Mouse (Mus musculus): Measurements from ENCODE around the gene Sox12. TPM values are rescaled to one million over a fixed set of nuclear protein-coding genes. Genes with fewer than 3 reads are reported as not detected.

Sox12 gene
- total RNA-seq (2023): under 1 TPM; 0.37 to 0.52 TPM

DNA sequence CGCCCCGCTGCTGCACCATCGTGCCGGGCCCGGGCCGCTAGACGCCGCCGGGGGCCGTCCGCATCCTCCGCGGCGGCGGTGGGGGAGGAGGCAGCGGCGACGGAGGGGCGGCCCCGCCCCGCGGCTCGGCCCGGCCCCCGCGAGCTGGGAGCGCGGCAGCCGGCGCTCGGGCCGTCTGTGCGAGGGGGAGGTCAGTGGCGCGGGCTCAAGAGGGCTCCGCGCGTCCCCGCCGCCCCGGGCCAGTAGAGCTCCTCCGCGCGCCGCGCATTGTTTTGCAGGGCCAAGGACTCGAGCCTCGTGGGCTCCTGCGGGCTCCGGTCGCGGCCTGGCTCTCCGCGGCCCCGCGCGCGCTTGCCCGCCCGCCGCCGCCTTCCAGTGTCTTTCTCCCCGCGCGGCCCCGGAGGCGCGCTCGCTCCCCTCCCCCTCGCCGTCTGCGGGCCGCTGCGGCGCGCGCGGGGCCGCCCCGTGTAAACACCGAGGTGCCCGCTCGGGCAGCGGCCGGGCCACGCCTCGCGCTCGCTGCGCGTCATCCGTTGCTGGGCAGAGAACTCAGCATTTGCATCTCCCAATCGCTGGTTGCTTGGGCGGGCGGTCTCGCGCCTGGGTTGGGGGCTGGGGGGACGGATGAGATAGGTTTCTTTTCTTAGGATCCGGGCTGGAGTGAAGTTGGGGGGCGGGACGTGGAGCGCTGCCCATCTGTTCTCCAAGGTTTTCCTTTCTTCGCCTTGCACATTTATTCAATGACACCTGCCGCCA, at the start of gene Sox12:
Sox12 (minus strand) TSS at position 384 of the 756 bp plus-strand sequence.

DNA sequence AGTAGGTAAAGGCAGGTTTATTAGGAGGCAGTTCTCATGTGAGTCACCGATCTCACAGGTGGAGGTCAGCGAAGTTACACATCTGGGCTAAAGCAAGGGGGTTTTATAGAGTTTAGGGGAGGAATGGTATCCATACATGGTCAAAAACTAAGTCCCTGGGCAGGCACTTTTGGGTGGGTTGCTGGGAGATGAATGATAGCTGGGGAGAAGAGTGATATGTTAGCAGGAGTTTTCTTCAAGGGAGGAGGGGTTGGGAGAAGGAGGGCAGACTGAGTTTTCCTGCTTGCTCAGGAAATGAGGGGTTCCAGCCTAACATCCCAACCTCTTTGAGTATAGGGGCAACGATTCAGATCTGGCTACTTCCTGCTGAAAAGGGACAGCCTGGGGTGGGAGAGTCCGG, 17.4 kb upstream of the Sox12 start, which contains the start of gene 6820408C15Rik:
6820408C15Rik (plus strand) TSS at position 301 of the 400 bp plus-strand sequence.

DNA sequence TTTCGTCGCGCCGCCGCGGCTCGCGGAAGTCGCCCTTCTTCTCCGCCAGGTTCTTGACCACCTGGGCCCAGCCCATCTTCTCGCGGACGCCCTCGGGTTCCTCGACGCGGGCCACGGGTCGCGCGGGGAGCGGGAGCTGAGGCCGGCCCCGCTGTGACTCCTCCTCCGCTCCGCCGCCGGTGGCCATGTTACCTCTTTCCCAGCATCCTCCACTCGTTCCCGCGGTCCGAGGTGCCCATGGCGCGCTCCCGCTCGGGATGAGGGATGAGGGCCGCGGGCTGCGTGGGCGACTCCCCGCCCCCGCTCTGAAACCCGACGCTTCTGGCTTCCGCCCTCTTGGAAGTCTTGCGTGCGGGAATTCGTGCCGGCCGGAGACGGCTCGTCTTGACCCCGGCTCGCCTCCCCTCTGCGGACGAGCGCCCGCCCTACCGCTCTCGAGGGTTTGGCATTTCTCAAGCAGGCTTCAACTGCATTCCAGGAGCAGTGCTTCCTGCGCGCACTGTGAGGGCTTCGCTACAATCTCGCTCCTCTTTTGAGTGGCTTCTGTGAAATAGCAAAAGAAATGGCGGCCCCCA, 16.8 kb upstream of the Sox12 start, which contains the start of gene Zcchc3:
Zcchc3 (minus strand) TSS at position 437 of the 575 bp plus-strand sequence.

DNA sequence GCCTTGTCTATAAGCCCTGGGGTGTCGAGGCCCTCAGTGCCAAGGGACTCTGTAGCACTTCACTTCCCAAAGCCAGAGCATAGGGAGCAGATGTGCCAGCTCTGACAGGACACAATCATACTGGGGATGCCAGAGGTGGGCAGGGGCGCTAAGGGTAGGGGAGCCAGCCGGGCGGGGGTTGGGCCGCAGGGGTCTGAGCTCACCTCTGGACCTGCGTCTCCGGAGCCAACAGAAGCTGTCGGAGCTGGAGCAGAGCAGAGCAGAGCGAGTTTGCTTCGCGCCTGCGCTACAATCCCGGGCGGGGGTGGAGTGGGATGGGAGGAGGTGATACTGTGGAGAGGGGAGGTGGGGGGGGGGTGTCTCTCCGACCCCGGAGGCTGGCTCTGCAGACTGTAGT, 21.5 kb downstream of the Sox12 start, which contains the start of gene Nrsn2:
Nrsn2 (minus strand) TSS at position 294 of the 397 bp plus-strand sequence.

Other genes starting within 250 kb of the Sox12 start
- 10 to 100 TPM; 66.3 to 70.0 TPM for gene Csnk2a1, start 171.2 kb downstream of the Sox12 start, total RNA-seq (2023)
- gene Tbc1d20, start 104.2 kb downstream of the Sox12 start, total RNA-seq (2023): 10 to 100 TPM; 68.5 to 81.4 TPM
- 100 to 1,000 TPM; 122 to 141 TPM for gene Rbck1, start 65.4 kb downstream of the Sox12 start, total RNA-seq (2023)
- gene Trib3, start 54.0 kb downstream of the Sox12 start, total RNA-seq (2023): 1 to 10 TPM; 1.7 to 2.0 TPM
- not detected for gene Nrsn2, start 21.4 kb downstream of the Sox12 start, total RNA-seq (2023)
- 1 to 10 TPM; 1.0 to 1.7 TPM for gene Zcchc3, start 17.0 kb upstream of the Sox12 start, total RNA-seq (2023)
- gene 6820408C15Rik, start 17.5 kb upstream of the Sox12 start, total RNA-seq (2023): not detected
- not detected for gene Defb23, start 66.6 kb upstream of the Sox12 start, total RNA-seq (2023)
- not detected for gene Defb20, start 79.0 kb upstream of the Sox12 start, total RNA-seq (2023)
- gene Defb22, start 92.1 kb upstream of the Sox12 start, total RNA-seq (2023): not detected
- not detected for gene Defb26, start 113.6 kb upstream of the Sox12 start, total RNA-seq (2023)
- not detected for gene Defb28, start 120.2 kb upstream of the Sox12 start, total RNA-seq (2023)
- gene Defb29, start 142.0 kb upstream of the Sox12 start, total RNA-seq (2023): not detected
- gene Gm17416, start 171.3 kb upstream of the Sox12 start, total RNA-seq (2023): not detected
- gene Defb21, start 174.7 kb upstream of the Sox12 start, total RNA-seq (2023): not detected
- gene Defb19, start 182.2 kb upstream of the Sox12 start, total RNA-seq (2023): not detected
- gene Defb45, start 201.3 kb upstream of the Sox12 start, total RNA-seq (2023): not detected
- not detected for gene Defb36, start 206.3 kb upstream of the Sox12 start, total RNA-seq (2023)
- not detected for gene Defb25, start 225.0 kb upstream of the Sox12 start, total RNA-seq (2023)
- 10 to 100 TPM; 15.8 to 19.4 TPM for gene Rem1, start 228.9 kb upstream of the Sox12 start, total RNA-seq (2023)

Measured in monocyte, adult 59 days (primary cell).